Mouse (Mus musculus): ENCODE measurements around the gene Cox6b1. TPM values are rescaled to one million over a fixed set of nuclear protein-coding genes. Genes with fewer than 3 reads are reported as not detected.

The Cox6b1 gene
- polyA plus RNA-seq, 1 experiment, result 1,224 TPM

- under 1% methylated on average over 62 of the region's 68 CpGs for WGBS
- peak; percentile 39; the same call in 1 of the 2 replicates for TF ChIP-seq POLR2A (IDR thresholded peaks at IDR 0.05; ENCODE audit: borderline replicate concordance, insufficient read depth, low read length)
- no peak; the same call in 1 of the 2 replicates for TF ChIP-seq CTCF (IDR thresholded peaks at IDR 0.05; ENCODE audit: borderline replicate concordance, insufficient read depth, low read depth, low read length)
- Histone ChIP-seq H3K27ac (ENCODE audit: insufficient read depth, low read length) (peak within 1 kb of the TSS; percentile 83), H3K27me3 (ENCODE audit: control insufficient read depth, insufficient read depth, low read length) (no peaks in the 10 kb centered on the region), H3K4me3 (replicated peaks; ENCODE audit: insufficient read depth, low read depth, low read length) (peak within 1 kb of the TSS; percentile 69), H3K4me1 (ENCODE audit: control insufficient read depth, insufficient read depth, low read length) (peaks cover 7% of the 10 kb centered on the region; the same call in 1 of the 2 replicates)
- peak; percentile 97 to 99 for DNase-seq
Observed at GRCm38 (mm10) chr7:30588676-30589434, 37.1 kb downstream of the Cox6b1 start, which contains the start of gene Kmt2b. TSS of gene Kmt2b (minus strand) at chr7:30588726.

GRCm38 (mm10) chr7:30587842-30588667 lies 37.9 kb downstream of the Cox6b1 start:
- peak in 1 of 2 experiments; percentile 80 for DNase-seq
- H3K27me3 ChIP-seq (ENCODE audit: control insufficient read depth, insufficient read depth, low read length), result no peaks in the 10 kb centered on the region
- TF ChIP-seq CTCF (IDR thresholded peaks at IDR 0.05; ENCODE audit: borderline replicate concordance, insufficient read depth, low read depth, low read length) (no peak), POLR2A (IDR thresholded peaks at IDR 0.05; ENCODE audit: borderline replicate concordance, insufficient read depth, low read length) (no peak)
- WGBS, result under 1% methylated on average over 67 of the region's 67 CpGs
- peak overlapping the region; percentile 83 for H3K27ac ChIP-seq (ENCODE audit: insufficient read depth, low read length)
- peaks cover 7% of the 10 kb centered on the region; the same call in 1 of the 2 replicates for H3K4me1 ChIP-seq (ENCODE audit: control insufficient read depth, insufficient read depth, low read length)
- peak overlapping the region; percentile 62 for H3K4me3 ChIP-seq (replicated peaks; ENCODE audit: insufficient read depth, low read depth, low read length)

- no peaks in the 10 kb centered on the region for H3K27me3 ChIP-seq (ENCODE audit: control insufficient read depth, insufficient read depth, low read length)
- peaks cover 7% of the 10 kb centered on the region; the same call in 1 of the 2 replicates for H3K4me1 ChIP-seq (ENCODE audit: control insufficient read depth, insufficient read depth, low read length)
- no peak for DNase-seq
- WGBS, result 60% methylated on average over 28 of the region's 28 CpGs
- no peak for TF ChIP-seq POLR2A (IDR thresholded peaks at IDR 0.05; ENCODE audit: borderline replicate concordance, insufficient read depth, low read length)
- no peak for TF ChIP-seq CTCF (IDR thresholded peaks at IDR 0.05; ENCODE audit: borderline replicate concordance, insufficient read depth, low read depth, low read length)
- H3K27ac ChIP-seq (ENCODE audit: insufficient read depth, low read length), result no peak overlapping the region
- H3K4me3 ChIP-seq (replicated peaks; ENCODE audit: insufficient read depth, low read depth, low read length), result no peak overlapping the region
Observed at GRCm38 (mm10) chr7:30586455-30587020, 39.4 kb downstream of the Cox6b1 start.

GRCm38 (mm10) chr7:30585170-30585569 lies 40.8 kb downstream of the Cox6b1 start:
- no peak overlapping the region for H3K4me3 ChIP-seq (replicated peaks; ENCODE audit: insufficient read depth, low read depth, low read length)
- H3K27ac ChIP-seq (ENCODE audit: insufficient read depth, low read length), result no peak overlapping the region
- WGBS, result 95% methylated on average over 7 of the region's 7 CpGs
- no peaks in the 10 kb centered on the region for H3K27me3 ChIP-seq (ENCODE audit: control insufficient read depth, insufficient read depth, low read length)
- TF ChIP-seq CTCF (IDR thresholded peaks at IDR 0.05; ENCODE audit: borderline replicate concordance, insufficient read depth, low read depth, low read length), result no peak
- no peak for TF ChIP-seq POLR2A (IDR thresholded peaks at IDR 0.05; ENCODE audit: borderline replicate concordance, insufficient read depth, low read length)
- peaks cover 7% of the 10 kb centered on the region; the same call in 1 of the 2 replicates for H3K4me1 ChIP-seq (ENCODE audit: control insufficient read depth, insufficient read depth, low read length)
- no peak for DNase-seq

- Histone ChIP-seq H3K4me1 (ENCODE audit: control insufficient read depth, insufficient read depth, low read length) (peaks cover 7% of the 10 kb centered on the region; the same call in 1 of the 2 replicates), H3K27me3 (ENCODE audit: control insufficient read depth, insufficient read depth, low read length) (no peaks in the 10 kb centered on the region), H3K4me3 (replicated peaks; ENCODE audit: insufficient read depth, low read depth, low read length) (no peak overlapping the region), H3K27ac (ENCODE audit: insufficient read depth, low read length) (no peak overlapping the region)
- DNase-seq, result no peak
- TF ChIP-seq POLR2A (IDR thresholded peaks at IDR 0.05; ENCODE audit: borderline replicate concordance, insufficient read depth, low read length), result no peak
- TF ChIP-seq CTCF (IDR thresholded peaks at IDR 0.05; ENCODE audit: borderline replicate concordance, insufficient read depth, low read depth, low read length), result no peak
- WGBS, result 93% methylated on average over 10 of the region's 10 CpGs
Observed at GRCm38 (mm10) chr7:30584339-30584738, 41.6 kb downstream of the Cox6b1 start.

GRCm38 (mm10) chr7:30581547-30581946 lies 44.4 kb downstream of the Cox6b1 start:
- Histone ChIP-seq H3K4me1 (ENCODE audit: control insufficient read depth, insufficient read depth, low read length) (0 out of 2 replicates have a peak, but pooled peaks cover under 1% of the 10 kb centered on the region), H3K4me3 (replicated peaks; ENCODE audit: insufficient read depth, low read depth, low read length) (no peak overlapping the region), H3K27ac (ENCODE audit: insufficient read depth, low read length) (no peak overlapping the region), H3K27me3 (ENCODE audit: control insufficient read depth, insufficient read depth, low read length) (no peaks in the 10 kb centered on the region)
- TF ChIP-seq CTCF (IDR thresholded peaks at IDR 0.05; ENCODE audit: borderline replicate concordance, insufficient read depth, low read depth, low read length) (no peak), POLR2A (IDR thresholded peaks at IDR 0.05; ENCODE audit: borderline replicate concordance, insufficient read depth, low read length) (no peak)
- WGBS, result 91% methylated on average over 16 of the region's 16 CpGs
- DNase-seq, result peak in 1 of 2 experiments; percentile 19

GRCm38 (mm10) chr7:30579950-30580349 lies 46.0 kb downstream of the Cox6b1 start:
- Histone ChIP-seq H3K27me3 (ENCODE audit: control insufficient read depth, insufficient read depth, low read length) (no peaks in the 10 kb centered on the region), H3K27ac (ENCODE audit: insufficient read depth, low read length) (no peak overlapping the region), H3K4me3 (replicated peaks; ENCODE audit: insufficient read depth, low read depth, low read length) (no peak overlapping the region), H3K4me1 (ENCODE audit: control insufficient read depth, insufficient read depth, low read length) (no peaks in the 10 kb centered on the region)
- no peak for DNase-seq
- TF ChIP-seq CTCF (IDR thresholded peaks at IDR 0.05; ENCODE audit: borderline replicate concordance, insufficient read depth, low read depth, low read length), result no peak
- WGBS, result 84% methylated on average over 8 of the region's 8 CpGs

Data from cerebellum, adult 2 months (tissue).